Mouse (Mus musculus) stomach, embryonic 16.5 days (tissue): Measurements from ENCODE around the gene C2cd3. TPM values are rescaled to one million over a fixed set of nuclear protein-coding genes. Genes with fewer than 3 reads are reported as not detected.

Experiments used
- ATAC-seq: fragments of 200-750 bp; cut with Nextera tagmentation; 2 replicates; pipeline ENCODE4 v1.8.0; 2017; ENCODE audit warnings: moderate number of reproducible peaks, moderate TSS enrichment; ENCODE audit not compliant: insufficient read depth, low FRiP score
- H3K27ac ChIP-seq: fragments of 300-500 bp; sonication (generic); 2 replicates; pipeline ENCODE4 v1.5.1; 2014; ENCODE audit warnings: low read length
- H3K27me3 ChIP-seq: fragments of 300-500 bp; sonication (generic); 2 replicates; pipeline ENCODE4 v1.6.1; 2014; ENCODE audit warnings: low read length, control low read depth, mixed read lengths; ENCODE audit not compliant: control insufficient read depth, insufficient read depth
- H3K36me3 ChIP-seq: fragments of 300-500 bp; sonication (generic); 2 replicates; pipeline ENCODE4 v1.6.1; 2014; ENCODE audit warnings: low read length; ENCODE audit not compliant: control insufficient read depth, insufficient read depth
- H3K4me1 ChIP-seq: fragments of 300-500 bp; sonication (generic); 2 replicates; pipeline ENCODE4 v1.6.1; 2014; ENCODE audit warnings: low read length, control low read depth, mixed read lengths; ENCODE audit not compliant: control insufficient read depth, insufficient read depth
- H3K4me2 ChIP-seq: fragments of 300-500 bp; sonication (generic); 2 replicates; pipeline ENCODE4 v1.6.1; 2014; ENCODE audit warnings: low read depth, low read length, mixed read lengths
- H3K4me3 ChIP-seq: fragments of 300-500 bp; sonication (generic); replicated peaks from 2 replicates; pipeline ENCODE4 v1.5.1; 2014; ENCODE audit warnings: mild to moderate bottlenecking, low read length
- H3K9ac ChIP-seq: fragments of 300-500 bp; sonication (generic); 2 replicates; pipeline ENCODE4 v1.6.1; 2014; ENCODE audit warnings: low read length
- H3K9me3 ChIP-seq: fragments of 300-500 bp; sonication (generic); replicated peaks from 2 replicates; pipeline ENCODE4 v1.6.1; 2016; ENCODE audit warnings: low read length, control low read depth; ENCODE audit not compliant: control insufficient read depth
- WGBS: fragments of 180-500 bp; shearing (Covaris S2); extraction: QIAGEN DNeasy Blood & Tissue Kit; methylation state at CpG from one replicate; pipeline ENCODE4 v1.1.7; 2014; 5-methylcytosine and 5-hydroxymethylcytosine counted together
- polyA plus RNA-seq: library from polyadenylated mRNA; unstranded; fragments of >200 nt; fragmentation: Nextera tagmentation; extraction: Ambion mirVana; gene quantifications from 2 replicates; pipeline ENCODE4 v1.2.1, GENCODE M21; 2015

Gene C2cd3
- polyA plus RNA-seq: 19.4 and 19.6 TPM in 2 replicates

- H3K4me2 ChIP-seq: peak within 1 kb of the TSS; percentile 82
- H3K27me3 ChIP-seq: no peaks in the 10 kb centered on the region
- peak; percentile 98 for ATAC-seq
- H3K4me3 ChIP-seq: peak within 1 kb of the TSS; percentile 77
- peak within 1 kb of the TSS; percentile 75 for H3K9ac ChIP-seq
- no peaks in the 10 kb centered on the region for H3K36me3 ChIP-seq
- no peaks in the 10 kb centered on the region for H3K9me3 ChIP-seq
- WGBS: under 1% methylated on average over 54 of the region's 54 CpGs
- H3K4me1 ChIP-seq: peaks cover 15% of the 10 kb centered on the region
- H3K27ac ChIP-seq: peak within 1 kb of the TSS; percentile 80
These were observed at the start of gene C2cd3, which contains the start of gene Ppme1 for GRCm38 (mm10) chr7:100371495-100372451. C2cd3 (plus strand) TSS chr7:100372233. Ppme1 (minus strand) TSS chr7:100372307.

DNA sequence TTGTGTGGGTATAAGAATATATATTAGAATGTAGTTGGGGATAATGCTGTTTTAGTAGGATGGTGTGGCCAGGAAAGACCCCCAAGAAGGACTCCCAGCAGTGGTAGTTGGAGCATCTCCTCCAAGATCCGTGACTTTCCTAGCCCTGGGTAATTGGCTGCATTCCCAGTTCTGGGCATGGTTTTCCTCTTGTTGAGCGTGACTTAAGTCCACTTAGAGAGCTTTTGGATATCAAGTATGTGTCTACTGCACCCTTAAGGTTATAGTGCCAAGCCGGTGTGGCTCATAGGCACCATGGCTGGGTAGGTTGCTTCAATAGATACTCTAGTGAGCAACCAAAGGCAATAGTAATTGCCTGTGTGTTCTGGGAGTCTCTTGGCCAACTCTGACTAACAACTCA is 48.3 kb upstream of the C2cd3 start:
- no peak overlapping the region for H3K27ac ChIP-seq
- no peak overlapping the region for H3K9ac ChIP-seq
- H3K9me3 ChIP-seq: no peaks in the 10 kb centered on the region
- 77% methylated on average over 3 of the region's 3 CpGs for WGBS
- H3K4me1 ChIP-seq: no peaks in the 10 kb centered on the region
- H3K36me3 ChIP-seq: 0 out of 2 replicates have a peak, but pooled peaks cover 3% of the 10 kb centered on the region
- H3K4me3 ChIP-seq: no peak overlapping the region
- no peaks in the 10 kb centered on the region for H3K27me3 ChIP-seq
- ATAC-seq: no peak
- no peak overlapping the region for H3K4me2 ChIP-seq

- H3K9ac ChIP-seq: no peak overlapping the region
- WGBS: 70% methylated on average over 6 of the region's 6 CpGs
- 0 out of 2 replicates have a peak, but pooled peaks cover 3% of the 10 kb centered on the region for H3K36me3 ChIP-seq
- no peaks in the 10 kb centered on the region for H3K4me1 ChIP-seq
- H3K9me3 ChIP-seq: no peaks in the 10 kb centered on the region
- no peak overlapping the region for H3K4me3 ChIP-seq
- no peak for ATAC-seq
- H3K4me2 ChIP-seq: no peak overlapping the region
- no peaks in the 10 kb centered on the region for H3K27me3 ChIP-seq
- no peak overlapping the region for H3K27ac ChIP-seq
These were observed 46.6 kb upstream of the C2cd3 start for GRCm38 (mm10) chr7:100325482-100325881.

GRCm38 (mm10) chr7:100327514-100327913 is 44.5 kb upstream of the C2cd3 start:
- no peak overlapping the region for H3K9ac ChIP-seq
- no peak overlapping the region for H3K27ac ChIP-seq
- no peaks in the 10 kb centered on the region for H3K27me3 ChIP-seq
- H3K4me2 ChIP-seq: no peak overlapping the region
- WGBS: 88% methylated on average over 7 of the region's 7 CpGs
- H3K9me3 ChIP-seq: no peaks in the 10 kb centered on the region
- ATAC-seq: peak; percentile 53; the same call in 1 of the 2 replicates
- no peak overlapping the region for H3K4me3 ChIP-seq
- H3K4me1 ChIP-seq: no peaks in the 10 kb centered on the region
- H3K36me3 ChIP-seq: 0 out of 2 replicates have a peak, but pooled peaks cover 3% of the 10 kb centered on the region

- 0 out of 2 replicates have a peak, but pooled peaks cover 3% of the 10 kb centered on the region for H3K36me3 ChIP-seq
- H3K27ac ChIP-seq: no peak overlapping the region
- no peak for ATAC-seq
- H3K27me3 ChIP-seq: no peaks in the 10 kb centered on the region
- no peak overlapping the region for H3K4me2 ChIP-seq
- H3K4me1 ChIP-seq: no peaks in the 10 kb centered on the region
- H3K4me3 ChIP-seq: no peak overlapping the region
- 89% methylated on average over 4 of the region's 4 CpGs for WGBS
- no peaks in the 10 kb centered on the region for H3K9me3 ChIP-seq
- no peak overlapping the region for H3K9ac ChIP-seq
These were observed 43.4 kb upstream of the C2cd3 start for GRCm38 (mm10) chr7:100328636-100329035.

GRCm38 (mm10) chr7:100331269-100331668 is 40.8 kb upstream of the C2cd3 start:
- H3K27me3 ChIP-seq: no peaks in the 10 kb centered on the region
- H3K4me1 ChIP-seq: no peaks in the 10 kb centered on the region
- no peak for ATAC-seq
- no peak overlapping the region for H3K4me2 ChIP-seq
- H3K9me3 ChIP-seq: no peaks in the 10 kb centered on the region
- WGBS: 90% methylated on average over 3 of the region's 3 CpGs
- no peak overlapping the region for H3K27ac ChIP-seq
- no peak overlapping the region for H3K9ac ChIP-seq
- no peak overlapping the region for H3K4me3 ChIP-seq
- 0 out of 2 replicates have a peak, but pooled peaks cover 3% of the 10 kb centered on the region for H3K36me3 ChIP-seq

- no peak overlapping the region for H3K4me3 ChIP-seq
- H3K27ac ChIP-seq: no peak overlapping the region
- no peak overlapping the region for H3K9ac ChIP-seq
- no peaks in the 10 kb centered on the region for H3K9me3 ChIP-seq
- no peak for ATAC-seq
- no peak overlapping the region for H3K4me2 ChIP-seq
- H3K27me3 ChIP-seq: no peaks in the 10 kb centered on the region
- 95% methylated on average over 2 of the region's 2 CpGs for WGBS
- no peaks in the 10 kb centered on the region for H3K4me1 ChIP-seq
- H3K36me3 ChIP-seq: peaks cover 7% of the 10 kb centered on the region; the same call in 1 of the 2 replicates
These were observed 36.1 kb upstream of the C2cd3 start for GRCm38 (mm10) chr7:100335921-100336320.

DNA sequence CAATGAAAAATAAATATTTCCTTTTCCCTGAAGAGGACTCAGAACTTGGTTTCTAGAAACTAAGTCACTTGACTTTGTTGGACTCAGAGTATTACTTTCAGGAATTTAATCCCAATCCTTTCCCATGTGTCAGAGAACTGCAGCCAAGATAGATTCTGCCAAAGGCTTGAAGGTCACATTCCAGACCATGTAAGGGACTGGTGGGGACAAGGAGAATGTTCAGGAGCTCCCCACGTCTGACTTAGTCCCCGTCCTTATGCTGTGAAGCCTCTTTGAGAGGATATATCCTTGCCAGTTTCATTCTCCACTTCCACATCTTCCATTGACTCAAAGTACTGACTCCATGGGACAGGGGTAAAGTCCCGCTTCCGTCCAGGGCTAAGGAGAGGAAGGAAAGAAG is 17.0 kb upstream of the C2cd3 start:
- Histone ChIP-seq H3K36me3 (peaks cover 6% of the 10 kb centered on the region; the same call in 1 of the 2 replicates), H3K4me1 (peaks cover 3% of the 10 kb centered on the region; the same call in 1 of the 2 replicates), H3K9ac (no peak overlapping the region), H3K4me2 (no peak overlapping the region), H3K27ac (no peak overlapping the region), H3K4me3 (no peak overlapping the region), H3K27me3 (no peaks in the 10 kb centered on the region), H3K9me3 (no peaks in the 10 kb centered on the region)
- no peak for ATAC-seq
- 78% methylated on average over 4 of the region's 4 CpGs for WGBS

GRCm38 (mm10) chr7:100356324-100356723 is 15.7 kb upstream of the C2cd3 start:
- H3K9ac ChIP-seq: no peak overlapping the region
- ATAC-seq: no peak
- H3K4me1 ChIP-seq: peaks cover 3% of the 10 kb centered on the region; the same call in 1 of the 2 replicates
- no peaks in the 10 kb centered on the region for H3K9me3 ChIP-seq
- H3K4me3 ChIP-seq: no peak overlapping the region
- H3K36me3 ChIP-seq: no peaks in the 10 kb centered on the region
- no peak overlapping the region for H3K4me2 ChIP-seq
- H3K27ac ChIP-seq: no peak overlapping the region
- no peaks in the 10 kb centered on the region for H3K27me3 ChIP-seq
- WGBS: 61% methylated on average over 5 of the region's 5 CpGs
